Mouse (Mus musculus) thymus, postnatal 10 days (tissue): ENCODE data around the gene Zfp553.

ENCODE experiments used
- DNase-seq, 2 experiments: peaks; one replicate each; pipeline ENCODE4 v3.0.0; 2021; ENCODE audit warnings: low spot score in 2 of 2

The Zfp553 gene

DNA sequence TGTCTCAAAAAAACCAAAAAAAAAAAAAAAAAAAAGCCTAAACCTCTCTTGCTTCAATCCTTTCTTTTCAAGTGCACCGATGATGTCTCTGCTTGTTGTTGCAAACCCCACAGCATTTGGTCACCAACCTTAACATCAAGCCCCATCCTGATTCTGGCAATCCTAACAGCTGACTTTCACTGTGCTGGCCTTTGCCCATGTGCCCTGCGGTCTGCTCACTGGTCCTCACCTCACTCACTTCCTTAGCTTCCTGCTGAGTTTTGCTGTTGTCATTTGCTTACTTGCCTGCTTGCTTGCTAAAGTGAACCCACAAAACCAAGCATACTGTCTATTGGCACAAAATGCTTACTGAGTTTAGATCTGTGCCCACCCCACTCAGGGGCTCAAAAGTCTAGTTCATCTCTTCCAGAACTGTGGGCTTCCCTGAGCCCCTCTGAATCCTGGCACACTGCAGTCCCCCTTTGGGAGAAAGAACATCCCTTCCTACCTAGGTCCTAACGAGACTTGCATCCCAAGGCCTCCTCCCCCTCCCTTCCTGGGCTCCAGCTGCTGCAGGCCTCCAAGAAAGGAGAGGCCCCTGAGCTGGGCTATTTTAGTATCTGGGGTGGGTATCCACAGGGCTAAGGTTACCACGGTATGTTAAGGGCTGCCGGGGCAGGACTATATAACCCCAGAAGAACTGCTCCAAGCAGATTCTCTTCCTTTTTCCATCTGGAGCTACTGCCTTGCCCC is 21.7 kb upstream of the Zfp553 start:
- no peak for DNase-seq

- no peak for DNase-seq
Measured at GRCm38 (mm10) chr7:127212432-127213250, 20.2 kb upstream of the Zfp553 start.

DNA sequence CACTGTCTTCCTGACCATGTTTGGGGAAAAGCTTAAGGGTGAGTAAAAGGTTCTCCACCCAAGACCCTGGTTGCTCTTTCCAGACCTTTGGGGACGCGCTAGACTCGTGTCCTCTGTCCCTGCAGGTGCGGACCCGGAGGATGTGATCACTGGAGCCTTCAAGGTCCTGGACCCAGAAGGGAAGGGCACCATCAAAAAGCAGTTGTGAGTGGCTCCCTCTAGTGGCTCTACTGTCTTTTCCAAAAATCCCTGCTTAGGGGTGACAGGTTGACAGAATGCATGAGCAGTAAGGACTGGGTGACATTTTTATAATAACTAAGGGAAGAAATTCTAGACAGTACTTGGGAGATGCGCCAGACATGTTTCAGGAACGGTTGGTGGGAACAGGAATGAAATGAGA is 19.4 kb upstream of the Zfp553 start:
- peak in 1 of 2 experiments; percentile 67 for DNase-seq

DNA sequence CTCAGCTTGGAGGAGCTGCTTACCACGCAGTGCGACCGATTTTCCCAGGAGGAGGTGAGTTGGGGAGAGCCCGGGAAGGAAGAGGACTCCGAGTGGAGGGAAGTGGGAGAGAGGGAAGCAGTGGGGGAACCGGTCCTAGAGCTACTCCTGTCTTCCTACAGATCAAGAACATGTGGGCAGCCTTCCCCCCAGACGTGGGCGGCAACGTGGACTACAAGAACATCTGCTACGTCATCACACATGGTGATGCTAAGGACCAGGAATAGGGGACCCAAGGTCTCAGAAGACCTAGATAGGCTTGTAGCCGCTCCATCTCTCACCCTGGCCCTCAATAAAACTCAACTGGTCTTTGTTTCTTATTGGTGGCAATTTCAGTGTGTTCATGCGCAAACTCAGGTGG is 18.9 kb upstream of the Zfp553 start:
- DNase-seq, result no peak

DNA sequence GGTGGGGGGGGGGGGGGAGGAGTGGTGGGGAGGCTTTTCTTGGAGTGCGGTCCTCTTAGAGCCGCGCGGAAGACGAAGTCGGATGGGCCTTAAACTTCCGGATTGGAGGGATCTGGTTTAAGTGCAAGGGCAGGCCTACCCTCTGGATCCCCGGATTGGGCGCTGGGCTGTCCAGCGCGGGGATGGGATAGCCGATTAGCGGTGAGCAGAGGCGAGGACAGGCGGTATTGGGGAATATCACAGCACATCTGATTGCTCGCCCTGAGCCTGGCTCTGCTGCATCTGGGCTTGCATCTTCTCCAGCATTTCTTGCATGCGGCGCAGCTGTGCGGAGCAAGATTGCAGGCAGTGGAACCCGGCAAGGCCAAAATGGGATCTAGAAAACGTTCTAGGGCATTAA is 18.3 kb upstream of the Zfp553 start:
- DNase-seq, result no peak

- DNase-seq, result peak; percentile 78 to 88
Measured at GRCm38 (mm10) chr7:127214981-127215871, 17.6 kb upstream of the Zfp553 start.

- DNase-seq, result no peak
Measured at GRCm38 (mm10) chr7:127216307-127216706, 16.6 kb upstream of the Zfp553 start.

DNA sequence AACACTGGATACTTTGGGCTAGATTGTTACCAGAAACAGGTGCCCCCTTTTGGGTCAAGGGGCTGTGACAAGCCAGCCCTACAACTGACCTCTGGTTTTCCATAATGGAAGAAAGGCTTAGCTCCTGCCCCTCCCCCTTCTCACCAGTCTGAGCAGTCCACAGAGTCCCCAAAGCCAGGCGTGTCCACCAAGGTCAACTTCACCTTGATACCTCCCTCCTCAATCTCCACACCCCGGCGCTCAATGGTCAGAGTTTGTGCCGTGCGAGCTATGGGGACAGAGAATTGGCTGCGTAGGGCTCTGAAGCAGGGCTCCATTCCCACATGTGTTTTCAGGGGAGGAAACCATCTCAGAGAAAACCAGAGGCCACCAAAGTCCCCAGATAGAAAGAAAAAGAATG is 15.4 kb upstream of the Zfp553 start:
- no peak for DNase-seq

DNA sequence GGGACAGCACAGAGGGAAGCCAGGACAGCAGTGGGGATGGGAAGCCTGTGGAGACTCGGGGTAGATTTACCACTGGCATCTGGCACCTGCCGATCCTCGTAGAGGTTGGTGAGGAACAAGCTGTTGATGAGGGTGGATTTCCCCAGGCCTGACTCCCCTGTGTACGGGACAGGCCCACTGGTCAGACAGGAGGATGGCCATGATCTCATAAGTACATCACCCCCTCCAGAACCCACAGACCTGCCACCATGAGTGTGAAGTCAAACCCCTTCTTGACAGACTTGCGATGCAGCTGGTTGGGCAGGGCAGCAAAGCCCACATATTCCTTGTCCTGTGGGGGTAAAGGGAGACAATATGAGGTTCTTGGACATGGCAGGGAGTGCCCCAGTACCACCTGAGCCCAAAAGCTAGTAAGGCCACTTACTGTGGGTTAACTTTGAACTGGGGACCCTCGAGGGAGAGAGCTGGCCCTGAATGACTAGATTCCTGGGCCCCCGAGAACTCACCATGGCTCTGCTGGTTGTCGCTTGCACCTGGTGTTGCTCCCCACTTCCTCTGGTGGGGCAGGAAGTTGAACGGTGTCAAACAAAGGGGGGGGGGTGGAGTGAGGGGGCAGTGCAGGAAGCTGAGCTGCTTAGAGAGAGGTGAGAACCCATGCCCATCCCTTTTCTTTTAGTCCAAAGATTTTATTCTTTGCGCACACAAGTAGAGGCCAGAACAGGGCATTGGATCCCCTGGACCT is 14.8 kb upstream of the Zfp553 start:
- peak; percentile 80 to 82 for DNase-seq

DNA sequence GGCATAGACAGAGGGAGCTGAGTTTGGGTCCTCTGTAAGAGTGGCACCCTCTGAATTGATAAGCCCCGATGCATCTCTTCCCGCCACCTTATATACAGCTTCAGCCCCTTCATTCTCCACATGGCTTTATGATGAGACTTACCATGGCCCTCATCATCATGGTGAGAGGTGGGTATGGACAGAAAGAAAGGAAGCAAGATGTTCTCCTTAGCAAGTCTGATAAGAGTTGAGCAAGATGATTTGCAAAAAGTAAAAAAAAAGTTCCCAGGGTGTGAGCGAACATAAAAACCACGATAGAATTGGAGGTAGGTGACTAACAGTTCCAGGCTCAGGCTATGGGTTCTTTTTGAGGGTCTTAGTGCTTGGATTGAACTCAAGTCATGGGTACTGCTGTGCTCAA is 14.2 kb upstream of the Zfp553 start:
- no peak for DNase-seq

DNA sequence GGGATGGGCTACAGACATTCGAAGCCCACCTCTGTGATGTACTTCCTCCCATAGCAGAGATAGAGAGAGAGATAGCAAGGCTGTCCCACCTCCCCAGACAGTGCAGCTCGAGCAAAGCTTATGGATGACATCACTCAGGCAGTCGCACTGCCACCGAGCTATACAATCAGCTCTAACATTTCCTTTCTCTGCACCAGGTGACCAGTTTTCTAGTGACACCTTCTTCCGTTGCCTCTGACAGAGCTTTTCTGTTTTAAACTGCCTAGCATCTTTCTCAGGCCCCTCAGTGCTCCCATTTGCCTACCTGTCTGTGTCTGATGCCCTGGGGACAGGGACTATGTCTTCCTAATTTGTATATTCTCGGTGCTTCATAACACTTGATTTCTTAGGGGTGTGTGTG is 12.4 kb upstream of the Zfp553 start:
- no peak for DNase-seq

GRCm38 (mm10) chr7:127223106-127223505 is 9.8 kb upstream of the Zfp553 start:
- DNase-seq, result no peak

DNA sequence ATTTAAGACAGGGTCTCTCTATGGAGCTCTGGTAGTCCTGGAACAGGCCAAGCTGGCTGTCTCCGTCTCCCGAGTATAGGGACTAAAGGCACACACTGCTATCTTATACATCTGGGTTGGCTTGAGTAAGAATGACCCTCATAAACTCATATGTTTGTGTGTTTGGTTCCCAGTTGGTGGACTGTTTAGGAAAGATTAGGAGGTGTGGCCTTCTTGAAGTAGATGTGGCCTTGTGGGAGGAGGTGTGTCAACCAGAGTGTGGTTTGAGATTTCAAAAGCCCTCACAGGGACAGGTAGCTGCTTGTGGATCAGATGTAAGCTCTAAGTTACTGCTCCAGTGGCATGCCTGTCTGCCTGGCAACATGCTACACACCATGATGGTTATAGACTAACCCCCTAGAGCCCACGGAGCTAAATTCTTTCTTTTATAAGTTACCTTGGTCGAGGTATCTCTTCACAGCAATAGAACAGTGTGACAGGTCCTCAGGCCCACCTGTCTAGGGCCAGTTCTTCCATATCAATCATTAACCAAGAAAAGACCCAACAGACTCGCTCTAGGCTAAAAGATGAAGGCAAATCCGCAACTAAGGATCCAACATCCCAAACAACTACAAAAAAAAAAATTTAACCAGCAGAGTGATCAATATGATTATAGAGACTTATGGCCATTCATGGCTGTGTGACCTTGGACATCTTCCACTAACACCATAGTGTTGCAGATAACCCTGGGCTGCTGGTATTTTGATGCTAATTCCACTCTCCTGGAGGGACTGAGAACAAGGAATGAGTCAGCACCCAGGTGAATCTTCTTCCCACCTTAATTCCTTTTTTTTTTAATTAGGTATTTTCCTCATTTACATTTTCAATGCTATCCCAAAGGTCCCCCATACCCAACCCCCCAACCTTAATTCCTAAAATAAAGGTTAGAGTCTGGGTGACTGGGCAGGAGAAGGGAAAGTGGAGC is 9.1 kb upstream of the Zfp553 start:
- no peak for DNase-seq

GRCm38 (mm10) chr7:127224616-127225015 is 8.2 kb upstream of the Zfp553 start:
- DNase-seq, result no peak

DNA sequence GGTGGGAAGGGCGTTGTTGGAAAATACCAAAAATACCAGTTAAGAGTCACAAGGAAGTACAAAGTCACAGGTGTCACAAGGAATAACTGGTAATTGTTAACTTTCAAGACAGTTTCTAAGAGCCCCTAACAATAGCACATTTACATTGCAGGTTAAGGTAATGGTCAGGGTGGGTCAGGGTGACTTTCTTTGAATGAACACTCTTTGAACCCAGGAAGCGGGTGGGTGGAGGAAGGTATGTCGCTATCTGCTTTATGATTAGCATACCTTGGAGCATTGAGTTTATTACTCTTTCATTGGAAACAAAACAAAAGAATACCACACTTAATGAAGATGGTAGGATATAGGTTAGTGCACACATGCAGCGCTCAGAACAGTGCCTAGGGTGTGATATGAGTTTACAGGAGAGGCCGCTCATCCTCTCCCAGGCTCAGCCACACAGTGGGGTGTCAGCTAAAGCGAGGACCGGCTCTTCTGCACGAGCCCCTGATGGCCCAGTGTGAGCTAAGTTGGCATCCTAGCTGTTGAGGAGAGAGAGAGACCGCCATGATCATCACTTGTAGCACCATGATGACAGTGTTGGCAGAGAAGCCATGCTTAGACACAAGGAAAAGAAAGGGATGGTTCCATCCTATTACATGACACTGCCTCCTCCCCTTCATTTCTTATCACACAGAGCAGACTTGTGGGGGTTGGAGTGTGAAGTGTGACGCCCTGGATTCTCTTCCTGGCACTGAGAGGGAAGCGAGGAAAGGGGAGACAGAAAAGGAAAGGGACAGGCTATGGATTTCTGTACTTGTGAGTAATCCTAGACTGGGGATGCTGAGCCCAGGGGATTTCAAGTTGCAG is 7.5 kb upstream of the Zfp553 start:
- DNase-seq, result no peak

GRCm38 (mm10) chr7:127228615-127229303 is 4.1 kb upstream of the Zfp553 start:
- peak; percentile 83 to 94 for DNase-seq

DNA sequence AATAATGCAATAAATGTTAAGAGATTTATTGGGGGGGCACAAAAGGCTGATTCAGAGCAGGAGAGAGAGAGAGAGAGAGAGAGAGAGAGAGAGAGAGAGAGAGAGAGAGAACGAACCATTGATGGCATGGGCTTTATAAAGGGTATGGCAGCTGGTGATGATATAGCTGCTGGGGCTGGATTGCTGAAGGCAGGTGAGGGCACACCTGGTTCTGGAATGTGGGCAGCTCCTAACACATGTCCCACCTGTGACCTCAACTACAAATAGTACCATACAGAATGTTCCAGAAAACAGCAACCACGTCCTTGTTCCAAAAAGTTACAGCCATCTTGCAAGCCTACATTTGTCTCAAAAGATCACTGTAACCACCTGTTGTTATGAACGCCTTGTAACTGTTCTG is 1.5 kb upstream of the Zfp553 start:
- DNase-seq, result no peak

DNA sequence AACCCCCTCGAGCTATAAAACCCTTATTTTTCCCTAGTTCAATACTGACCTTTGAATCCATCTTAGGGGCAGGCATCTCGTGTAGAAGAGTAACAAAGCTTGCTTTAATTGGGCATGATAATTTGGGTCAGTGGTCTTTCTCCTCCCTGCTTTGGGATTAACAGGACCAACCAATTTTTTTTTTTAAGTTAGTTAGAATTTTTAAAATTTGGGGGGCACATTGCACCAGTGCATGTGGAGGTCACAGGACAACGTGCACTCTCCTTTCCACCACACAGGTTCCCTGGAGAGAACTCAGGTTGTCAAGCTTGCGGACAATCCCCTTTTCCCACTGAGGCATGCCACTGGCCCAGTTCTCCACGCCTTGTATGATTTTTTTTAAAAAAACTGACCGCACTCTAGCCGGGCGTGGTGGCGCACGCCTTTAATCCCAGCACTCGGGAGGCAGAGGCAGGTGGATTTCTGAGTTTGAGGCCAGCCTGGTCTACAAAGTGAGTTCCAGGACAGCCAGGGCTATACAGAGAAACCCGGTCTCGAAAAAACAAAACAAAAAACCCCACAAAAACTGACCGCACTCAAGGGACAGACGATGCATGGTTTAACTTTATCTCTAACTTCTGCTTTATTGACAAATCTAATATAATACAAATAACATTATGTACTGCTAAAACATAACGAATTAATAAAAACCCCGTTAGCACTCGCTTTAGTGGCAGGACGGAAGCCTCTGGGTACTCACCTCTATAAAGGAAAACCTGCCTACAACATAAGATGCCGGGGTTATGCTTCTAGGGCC is 837 bp upstream of the Zfp553 start:
- no peak for DNase-seq
